Mouse (Mus musculus): ENCODE results near the gene Gm10135. TPM values are rescaled to one million over a fixed set of nuclear protein-coding genes. Genes with fewer than 3 reads are reported as not detected.
"Not testable (repeated sequence)": the region's sequence is repeated elsewhere in the genome, so short reads cannot be mapped to it uniquely, and the experiment has no call there.

Gm10135 gene
- not detected in 2 replicates for polyA plus RNA-seq (2012; rRNA removed)

DNA sequence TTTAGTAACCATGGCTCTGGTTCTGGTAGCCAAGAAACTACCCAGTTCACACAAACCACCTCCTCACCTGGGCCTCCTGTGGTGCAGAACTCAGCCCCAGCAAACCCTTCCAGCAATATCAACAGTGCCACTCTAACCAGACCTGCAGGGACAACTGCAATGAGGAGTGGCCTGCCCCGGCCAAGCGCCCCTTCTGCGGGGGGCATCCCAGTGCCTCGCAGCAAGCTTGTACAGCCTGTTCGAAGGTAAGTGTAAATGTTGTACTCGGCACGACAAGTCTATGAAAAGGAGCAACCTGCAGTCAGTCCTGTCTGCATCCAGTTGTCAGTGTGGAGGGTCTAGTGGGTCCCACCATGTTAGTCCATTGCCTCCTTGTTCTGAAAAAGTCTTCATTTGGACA lies at the start of gene Gm10135:
Gene Gm10135 (minus strand): TSS at position 101 of the 400 bp plus-strand sequence.
- WGBS = 99% methylated on average over 7 of the region's 7 CpGs
- Histone ChIP-seq H3K4me1 (ENCODE audit: control insufficient read depth, insufficient read depth, insufficient read length, low read length) (no peaks in the 10 kb centered on the region), H3K27ac (ENCODE audit: insufficient read depth, low read depth, low read length) (no peak within 1 kb of the TSS), H3K4me3 (ENCODE audit: low read depth, low read length) (no peak within 1 kb of the TSS), H3K27me3 (ENCODE audit: control insufficient read depth, insufficient read depth, low read length) (no peaks in the 10 kb centered on the region), H3K36me3 (ENCODE audit: control insufficient read depth, insufficient read depth, low read length) (peaks cover 43% of the 10 kb centered on the region)
- TF ChIP-seq POLR2A (IDR thresholded peaks at IDR 0.05; ENCODE audit: low read depth, low read length) = no peak
- TF ChIP-seq CTCF (IDR thresholded peaks at IDR 0.05; ENCODE audit: extremely low read depth, insufficient read length, insufficient replicate concordance, low read depth, low read length) = no peak

DNA sequence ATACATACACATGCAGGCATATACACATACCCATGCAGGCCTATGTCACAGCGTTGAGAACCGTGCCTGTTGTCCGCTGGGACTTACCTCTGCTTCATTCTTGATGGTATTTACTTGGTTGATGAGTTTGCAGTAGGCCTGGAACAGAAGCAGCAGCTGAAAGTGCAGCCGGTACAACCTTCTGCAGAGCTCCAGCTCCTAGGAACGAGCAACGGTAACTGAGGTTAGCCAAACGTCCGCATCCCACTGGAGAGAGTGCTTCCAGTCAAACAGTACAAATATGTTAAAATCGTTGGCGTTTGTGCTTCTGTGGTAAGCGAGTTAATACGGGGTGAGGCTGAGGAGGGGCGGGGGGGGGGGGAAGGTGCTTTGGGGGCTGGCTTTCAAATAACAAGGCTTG lies 49.3 kb upstream of the Gm10135 start:
- no peak for TF ChIP-seq CTCF (IDR thresholded peaks at IDR 0.05; ENCODE audit: extremely low read depth, insufficient read length, insufficient replicate concordance, low read depth, low read length)
- no peak for TF ChIP-seq POLR2A (IDR thresholded peaks at IDR 0.05; ENCODE audit: low read depth, low read length)
- Histone ChIP-seq H3K36me3 (ENCODE audit: control insufficient read depth, insufficient read depth, low read length) (peaks cover 51% of the 10 kb centered on the region), H3K27ac (ENCODE audit: insufficient read depth, low read depth, low read length) (no peak overlapping the region), H3K27me3 (ENCODE audit: control insufficient read depth, insufficient read depth, low read length) (no peaks in the 10 kb centered on the region), H3K4me3 (ENCODE audit: low read depth, low read length) (no peak overlapping the region), H3K4me1 (ENCODE audit: control insufficient read depth, insufficient read depth, insufficient read length, low read length) (no peaks in the 10 kb centered on the region)
- 95% methylated on average over 13 of the region's 13 CpGs for whole genome bisulfite sequencing

- Histone ChIP-seq H3K36me3 (ENCODE audit: control insufficient read depth, insufficient read depth, low read length) (no peaks in the 10 kb centered on the region), H3K27ac (ENCODE audit: insufficient read depth, low read depth, low read length) (no peak overlapping the region), H3K27me3 (ENCODE audit: control insufficient read depth, insufficient read depth, low read length) (peaks cover 21% of the 10 kb centered on the region), H3K4me1 (ENCODE audit: control insufficient read depth, insufficient read depth, insufficient read length, low read length) (0 out of 2 replicates have a peak, but pooled peaks cover 4% of the 10 kb centered on the region), H3K4me3 (ENCODE audit: low read depth, low read length) (no peak overlapping the region)
- WGBS = 55% methylated on average over 9 of the region's 9 CpGs
- TF ChIP-seq POLR2A (IDR thresholded peaks at IDR 0.05; ENCODE audit: low read depth, low read length) = no peak
These were observed 40.2 kb upstream of the Gm10135 start for GRCm38 (mm10) chr5:73014745-73015144.

GRCm38 (mm10) chr5:73013611-73014287 lies 39.2 kb upstream of the Gm10135 start:
- peak overlapping the region; percentile 55 for H3K4me3 ChIP-seq (ENCODE audit: low read depth, low read length)
- not testable (repeated sequence) for H3K27ac ChIP-seq (ENCODE audit: insufficient read depth, low read depth, low read length); H3K4me1 ChIP-seq (ENCODE audit: control insufficient read depth, insufficient read depth, insufficient read length, low read length); H3K36me3 ChIP-seq (ENCODE audit: control insufficient read depth, insufficient read depth, low read length)
- H3K27me3 ChIP-seq (ENCODE audit: control insufficient read depth, insufficient read depth, low read length) = peaks cover 21% of the 10 kb centered on the region
- 2% methylated on average over 57 of the region's 65 CpGs for WGBS

- WGBS = 25% methylated on average over 26 of the region's 27 CpGs
- not testable (repeated sequence) for H3K4me1 ChIP-seq (ENCODE audit: control insufficient read depth, insufficient read depth, insufficient read length, low read length); H3K36me3 ChIP-seq (ENCODE audit: control insufficient read depth, insufficient read depth, low read length); H3K27ac ChIP-seq (ENCODE audit: insufficient read depth, low read depth, low read length)
- Histone ChIP-seq H3K4me3 (ENCODE audit: low read depth, low read length) (peak overlapping the region; percentile 55; the same call in 1 of the 2 replicates), H3K27me3 (ENCODE audit: control insufficient read depth, insufficient read depth, low read length) (peaks cover 25% of the 10 kb centered on the region)
These were observed 38.5 kb upstream of the Gm10135 start for GRCm38 (mm10) chr5:73012884-73013610.

DNA sequence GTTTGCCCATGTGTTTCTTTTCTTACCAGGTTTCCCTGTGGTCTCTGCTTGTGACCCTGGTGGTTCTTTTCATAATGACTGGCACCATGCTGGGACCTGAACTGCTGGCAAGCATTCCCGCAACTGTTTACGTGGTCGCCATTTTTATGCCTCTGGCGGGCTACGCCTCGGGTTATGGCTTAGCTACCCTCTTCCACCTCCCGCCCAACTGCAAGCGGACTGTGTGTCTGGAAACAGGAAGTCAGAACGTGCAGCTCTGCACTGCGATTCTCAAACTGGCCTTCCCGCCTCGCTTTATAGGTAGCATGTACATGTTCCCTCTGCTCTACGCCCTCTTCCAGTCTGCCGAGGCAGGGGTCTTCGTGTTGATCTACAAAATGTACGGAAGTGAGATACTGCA lies 37.3 kb upstream of the Gm10135 start:
- not testable (repeated sequence) for H3K36me3 ChIP-seq (ENCODE audit: control insufficient read depth, insufficient read depth, low read length); H3K4me1 ChIP-seq (ENCODE audit: control insufficient read depth, insufficient read depth, insufficient read length, low read length); H3K27ac ChIP-seq (ENCODE audit: insufficient read depth, low read depth, low read length); H3K4me3 ChIP-seq (ENCODE audit: low read depth, low read length)
- WGBS = 85% methylated on average over 16 of the region's 16 CpGs
- H3K27me3 ChIP-seq (ENCODE audit: control insufficient read depth, insufficient read depth, low read length) = peaks cover 36% of the 10 kb centered on the region

GRCm38 (mm10) chr5:73008230-73008629 lies 33.7 kb upstream of the Gm10135 start:
- not testable (repeated sequence) for H3K4me1 ChIP-seq (ENCODE audit: control insufficient read depth, insufficient read depth, insufficient read length, low read length); H3K4me3 ChIP-seq (ENCODE audit: low read depth, low read length); H3K36me3 ChIP-seq (ENCODE audit: control insufficient read depth, insufficient read depth, low read length); H3K27ac ChIP-seq (ENCODE audit: insufficient read depth, low read depth, low read length)
- peaks cover 26% of the 10 kb centered on the region for H3K27me3 ChIP-seq (ENCODE audit: control insufficient read depth, insufficient read depth, low read length)
- 28% methylated on average over 8 of the region's 8 CpGs for WGBS
- TF ChIP-seq CTCF (IDR thresholded peaks at IDR 0.05; ENCODE audit: extremely low read depth, insufficient read length, insufficient replicate concordance, low read depth, low read length) = peak; percentile 26; the same call in 1 of the 2 replicates

Measured in small intestine, adult 2 months (tissue).